Mouse (Mus musculus) midbrain, postnatal 0 days (tissue): ENCODE measurements around the gene Abca17. TPM values are rescaled to one million over a fixed set of nuclear protein-coding genes. Genes with fewer than 3 reads are reported as not detected.

Source experiments
- ATAC-seq: fragments of 200-750 bp; cut with Nextera tagmentation; 2 replicates; pipeline ENCODE4 v1.8.0; 2017; ENCODE audit warnings: moderate number of reproducible peaks, mild to moderate bottlenecking, moderate TSS enrichment, moderate library complexity; ENCODE audit not compliant: low FRiP score
- DNase-seq: peaks from one replicate; pipeline ENCODE4 v3.0.0-alpha.2; 2015; ENCODE audit warnings: low spot score
- H3K27ac ChIP-seq: fragments of 300-500 bp; sonication (generic); 2 replicates; pipeline ENCODE4 v1.5.1; 2014; ENCODE audit warnings: low read depth, mild to moderate bottlenecking, low read length, mixed read lengths
- H3K27me3 ChIP-seq: fragments of 300-500 bp; sonication (generic); 2 replicates; pipeline ENCODE4 v1.6.1; 2014; ENCODE audit warnings: low read length, control low read depth, mixed read lengths; ENCODE audit not compliant: insufficient read depth
- H3K36me3 ChIP-seq: fragments of 300-500 bp; sonication (generic); 2 replicates; pipeline ENCODE4 v1.6.1; 2014; ENCODE audit warnings: low read length, control low read depth, mixed read lengths; ENCODE audit not compliant: insufficient read depth
- H3K4me1 ChIP-seq: fragments of 300-500 bp; sonication (generic); 2 replicates; pipeline ENCODE4 v1.6.1; 2014; ENCODE audit warnings: mild to moderate bottlenecking, control low read depth, antibody characterized with exemption, low read length, mixed read lengths; ENCODE audit not compliant: insufficient read depth
- H3K4me2 ChIP-seq: fragments of 300-500 bp; sonication (generic); 2 replicates; pipeline ENCODE4 v1.6.1; 2014; ENCODE audit warnings: low read depth, mild to moderate bottlenecking, low read length, mixed read lengths; ENCODE audit not compliant: poor library complexity, severe bottlenecking
- H3K4me3 ChIP-seq: fragments of 300-500 bp; sonication (generic); 2 replicates; pipeline ENCODE4 v1.5.1; 2014; ENCODE audit warnings: low read depth, mild to moderate bottlenecking, low read length, moderate library complexity
- H3K9ac ChIP-seq: fragments of 300-500 bp; sonication (generic); replicated peaks from 2 replicates; pipeline ENCODE4 v1.6.1; 2014; ENCODE audit warnings: mild to moderate bottlenecking, low read length, moderate library complexity, mixed read lengths; ENCODE audit not compliant: poor library complexity, severe bottlenecking
- H3K9me3 ChIP-seq: fragments of 300-500 bp; sonication (generic); 2 replicates; pipeline ENCODE4 v1.6.1; 2016; ENCODE audit warnings: low read length, control low read depth
- CTCF ChIP-seq: IDR thresholded peaks from 2 replicates; pipeline ENCODE4 v1.5.1; 2016; ENCODE audit warnings: antibody characterized with exemption, mild to moderate bottlenecking
- WGBS: fragments of 180-500 bp; shearing (Covaris S2); extraction: QIAGEN DNeasy Blood & Tissue Kit; methylation state at CpG from one replicate; pipeline ENCODE4 v1.1.7; 2014; 5-methylcytosine and 5-hydroxymethylcytosine counted together
- polyA plus RNA-seq: library from polyadenylated mRNA; unstranded; fragments of >200 nt; fragmentation: Nextera tagmentation; extraction: Ambion mirVana; gene quantifications from 2 replicates; pipeline ENCODE4 v1.2.1, GENCODE M21; 2015
- total RNA-seq: library from RNA; depleted of rRNA; stranded (reverse); fragments of >200 nt; gene quantifications from 2 replicates; pipeline ENCODE4 v1.2.3, GENCODE M21; 2014

The Abca17 gene
- total and polyA plus RNA-seq, 2 experiments from 2014 or later = 0.99 to 1.1 TPM

DNA sequence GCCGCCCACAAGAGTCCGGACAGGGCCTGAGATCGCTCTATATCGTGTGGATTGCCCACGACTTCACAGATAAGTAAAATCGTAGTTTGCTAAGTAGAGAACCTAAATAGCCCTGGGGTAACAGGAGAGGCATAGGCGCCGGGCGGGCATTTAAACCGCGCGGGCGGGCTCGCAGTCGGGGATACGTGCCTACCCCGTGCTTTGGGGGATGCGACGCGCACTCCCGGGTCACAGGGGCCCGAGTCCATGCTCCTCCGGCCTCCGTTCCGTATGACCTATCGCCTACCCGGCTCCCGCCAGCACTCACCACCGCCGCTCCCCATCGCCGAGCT lies 99.9 kb downstream of the Abca17 start:
- WGBS = under 1% methylated on average over 31 of the region's 32 CpGs
- no peak for TF ChIP-seq CTCF
- no peak for DNase-seq
- no peak for ATAC-seq
- Histone ChIP-seq H3K4me1 (no peaks in the 10 kb centered on the region), H3K9me3 (no peaks in the 10 kb centered on the region), H3K9ac (peak overlapping the region; percentile 56), H3K4me2 (peak overlapping the region; percentile 90), H3K27ac (no peak overlapping the region), H3K27me3 (no peaks in the 10 kb centered on the region), H3K36me3 (0 out of 2 replicates have a peak, but pooled peaks cover 2% of the 10 kb centered on the region), H3K4me3 (peak overlapping the region; percentile 73)

DNA sequence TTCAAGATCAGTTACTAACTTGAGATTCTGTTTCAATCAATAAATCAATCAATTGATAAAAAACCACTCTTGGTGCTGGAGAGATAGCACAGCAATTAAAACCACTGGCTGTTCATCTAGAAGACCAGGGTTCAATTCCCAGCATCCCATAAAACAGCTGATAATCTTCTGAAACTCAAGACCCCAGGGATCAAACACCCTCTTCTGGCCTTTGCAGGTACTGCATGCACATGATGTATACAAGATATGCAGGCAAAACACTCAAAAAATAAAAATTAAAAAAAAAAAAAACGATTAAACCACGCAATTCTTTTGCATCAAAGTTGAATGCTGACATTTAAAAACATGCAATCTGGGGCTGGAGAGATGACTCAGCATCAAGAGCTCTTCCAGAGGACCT lies 102.2 kb downstream of the Abca17 start:
- ATAC-seq = no peak
- Histone ChIP-seq H3K4me1 (no peaks in the 10 kb centered on the region), H3K27me3 (no peaks in the 10 kb centered on the region), H3K4me2 (no peak overlapping the region), H3K9me3 (no peaks in the 10 kb centered on the region), H3K27ac (no peak overlapping the region), H3K4me3 (no peak overlapping the region), H3K36me3 (peaks cover 6% of the 10 kb centered on the region), H3K9ac (no peak overlapping the region)
- DNase-seq = no peak
- TF ChIP-seq CTCF = peak; percentile 32; the same call in 1 of the 2 replicates
- WGBS = 95% methylated on average over 2 of the region's 2 CpGs

DNA sequence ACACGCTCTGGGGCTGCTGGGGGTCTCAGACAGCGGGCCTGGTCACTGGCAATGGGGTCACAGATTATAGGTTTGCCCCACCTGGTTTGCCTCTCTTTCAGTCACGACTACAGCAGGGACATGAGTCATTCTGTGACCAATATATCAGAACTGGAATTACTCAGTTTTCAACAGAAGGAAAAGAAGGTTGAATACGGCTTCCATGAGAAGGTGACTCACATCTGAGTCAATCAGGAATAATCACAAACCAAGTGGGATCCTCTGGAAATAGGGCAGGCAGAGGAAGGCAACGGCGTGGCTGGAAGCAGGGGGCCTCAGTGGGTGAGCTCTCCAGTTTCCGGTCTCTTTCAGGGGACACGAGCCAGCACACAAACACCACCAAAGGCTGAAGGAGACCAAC lies 106.8 kb downstream of the Abca17 start:
- no peak overlapping the region for H3K27ac ChIP-seq
- 98% methylated on average over 8 of the region's 8 CpGs for WGBS
- no peak overlapping the region for H3K4me3 ChIP-seq
- H3K4me2 ChIP-seq = no peak overlapping the region
- no peaks in the 10 kb centered on the region for H3K27me3 ChIP-seq
- peaks cover 21% of the 10 kb centered on the region for H3K36me3 ChIP-seq
- H3K4me1 ChIP-seq = no peaks in the 10 kb centered on the region
- no peak overlapping the region for H3K9ac ChIP-seq
- ATAC-seq (no peak), DNase-seq (no peak)
- TF ChIP-seq CTCF = no peak
- H3K9me3 ChIP-seq = no peaks in the 10 kb centered on the region

DNA sequence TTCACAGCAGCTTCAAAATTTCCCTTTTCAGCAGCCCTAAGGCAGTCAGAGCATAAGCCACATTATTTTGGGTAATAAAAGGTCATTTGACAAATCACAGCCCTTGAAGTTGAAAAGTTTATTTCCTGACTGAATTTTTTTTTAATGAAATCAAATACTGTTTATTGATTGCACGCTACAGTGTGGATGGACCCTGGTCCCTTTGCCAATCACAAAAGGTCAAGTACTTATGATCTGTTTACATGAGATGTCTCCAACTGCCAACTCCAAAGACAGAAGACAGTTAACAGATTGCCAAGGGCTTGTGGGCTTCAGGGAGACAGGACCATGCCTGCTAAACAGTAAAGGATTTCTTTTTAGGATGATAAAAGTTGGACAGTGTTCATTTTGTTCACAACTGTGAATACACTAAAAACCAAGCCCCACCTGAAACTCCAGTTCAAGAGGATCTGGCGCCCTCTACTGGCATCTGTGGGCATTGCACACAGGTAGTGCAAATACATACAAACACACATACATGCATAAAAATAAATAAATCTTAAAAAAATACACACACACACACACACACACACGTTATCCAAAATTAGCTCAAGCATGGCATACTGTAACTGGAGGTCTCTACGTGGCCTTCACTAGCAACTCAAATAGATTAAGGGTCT lies 107.4 kb downstream of the Abca17 start:
- no peak overlapping the region for H3K9ac ChIP-seq
- H3K4me3 ChIP-seq = no peak overlapping the region
- 89% methylated on average over 4 of the region's 4 CpGs for WGBS
- peak; percentile 71 for TF ChIP-seq CTCF
- no peak overlapping the region for H3K4me2 ChIP-seq
- H3K4me1 ChIP-seq = no peaks in the 10 kb centered on the region
- DNase-seq (peak; percentile 14), ATAC-seq (no peak)
- H3K27me3 ChIP-seq = no peaks in the 10 kb centered on the region
- no peak overlapping the region for H3K27ac ChIP-seq
- peaks cover 21% of the 10 kb centered on the region for H3K36me3 ChIP-seq
- H3K9me3 ChIP-seq = no peaks in the 10 kb centered on the region

DNA sequence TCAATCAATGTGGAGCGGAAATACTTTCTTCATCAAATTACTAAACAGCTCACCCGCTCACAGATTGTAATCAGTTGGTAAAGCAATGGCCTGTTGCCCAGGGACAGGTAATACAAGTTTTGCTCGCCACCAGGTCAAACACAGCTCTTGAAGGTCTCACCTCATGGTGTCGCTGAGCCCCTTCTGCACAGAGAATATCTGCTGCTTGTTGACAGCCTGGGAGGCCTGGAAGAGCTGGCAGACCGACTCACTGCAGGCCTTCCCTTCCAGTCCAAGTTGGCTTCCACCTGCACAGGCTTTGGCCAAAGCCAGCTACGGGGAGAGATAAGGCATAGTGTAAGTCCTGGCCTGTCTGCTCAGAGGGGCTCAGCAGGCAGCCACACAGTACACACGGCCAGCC lies 113.9 kb downstream of the Abca17 start:
- no peak for TF ChIP-seq CTCF
- H3K9ac ChIP-seq = no peak overlapping the region
- no peak overlapping the region for H3K4me3 ChIP-seq
- no peaks in the 10 kb centered on the region for H3K4me1 ChIP-seq
- ATAC-seq = no peak
- H3K4me2 ChIP-seq = no peak overlapping the region
- no peak overlapping the region for H3K27ac ChIP-seq
- WGBS = 94% methylated on average over 7 of the region's 7 CpGs
- H3K9me3 ChIP-seq = no peaks in the 10 kb centered on the region
- no peak for DNase-seq
- no peaks in the 10 kb centered on the region for H3K27me3 ChIP-seq
- peaks cover 44% of the 10 kb centered on the region for H3K36me3 ChIP-seq

DNA sequence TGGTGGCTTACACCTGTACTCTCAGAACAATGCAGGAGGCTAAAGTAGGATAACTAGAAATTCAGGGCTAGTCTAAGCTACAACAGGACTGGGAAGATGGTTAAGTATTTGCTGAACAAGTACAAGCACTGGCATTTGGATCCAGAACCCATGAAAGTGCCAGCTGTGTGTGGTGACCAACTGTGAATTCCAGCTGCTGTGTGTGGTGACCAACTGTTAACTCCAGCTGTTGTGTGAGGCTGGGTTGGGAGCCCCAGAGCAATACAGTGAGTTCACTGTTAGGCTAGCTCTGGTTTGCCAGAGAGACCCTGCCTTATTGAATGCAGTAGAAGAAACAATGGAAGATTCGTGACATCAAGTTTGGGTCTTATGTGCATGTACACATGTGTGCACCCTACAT lies 114.4 kb downstream of the Abca17 start:
- TF ChIP-seq CTCF = no peak
- H3K9ac ChIP-seq = no peak overlapping the region
- H3K4me2 ChIP-seq = no peak overlapping the region
- H3K27me3 ChIP-seq = no peaks in the 10 kb centered on the region
- no peaks in the 10 kb centered on the region for H3K4me1 ChIP-seq
- ATAC-seq (no peak), DNase-seq (no peak)
- H3K36me3 ChIP-seq = peaks cover 42% of the 10 kb centered on the region
- H3K27ac ChIP-seq = no peak overlapping the region
- WGBS = 97% methylated on average over 1 of the region's 1 CpGs
- no peak overlapping the region for H3K4me3 ChIP-seq
- H3K9me3 ChIP-seq = no peaks in the 10 kb centered on the region
